Comparison of ENCODE assay signal across 10 mouse cellular contexts in genomic region chr2:163685287-163685686, GRCm38 (mm10). TPM values are rescaled to one million over a fixed set of nuclear protein-coding genes. Genes with fewer than 3 reads are reported as not detected.
A peak's percentile ranks its signal among the peaks of the same experiment; 100 is the strongest.
DNase-seq lines count a peak whose midpoint lies in the region; ATAC-seq and TF ChIP-seq lines count a peak whose summit lies in the region.
"Had no signal": no experiment of that assay in that cellular context is flagged by ENCODE, and none has a peak within 500 bp of the region (broad histone marks: within the 10 kb centered on the region; RNA-seq: fewer than 3 reads in every experiment).

No protein-coding gene starts in this region.

- no peak overlapping the region for H3K9ac ChIP-seq in kidney, embryonic 14.5 days (ENCODE audit: low read depth, low read length)
- H3K9ac ChIP-seq: neural tube, embryonic 12.5 days had no signal

- H3K4me1 ChIP-seq in kidney, embryonic 14.5 days (ENCODE audit: control insufficient read depth, insufficient read depth, low read length) = peaks cover 12% of the 10 kb centered on the region
- no peaks in the 10 kb centered on the region for H3K4me1 ChIP-seq in thymus, adult 2 months (replicated peaks; ENCODE audit: control insufficient read depth, insufficient read depth, low read length)

- no peak for TF ChIP-seq CTCF in thymus, adult 2 months (IDR thresholded peaks at IDR 0.05; ENCODE audit: borderline replicate concordance, control insufficient read depth, extremely low read depth, insufficient read depth, low read length, poor library complexity)

- H3K4me3 ChIP-seq in kidney, embryonic 14.5 days (ENCODE audit: low read length) = no peak overlapping the region
- no peak overlapping the region for H3K4me3 ChIP-seq in thymus, adult 2 months (ENCODE audit: control insufficient read depth, insufficient read depth, low read length)
- H3K4me3 ChIP-seq: erythroblast, embryonic 14.5 days; neural tube, embryonic 12.5 days had no signal

- H3K4me2 ChIP-seq in kidney, embryonic 14.5 days (replicated peaks; ENCODE audit: low read depth, low read length) = no peak overlapping the region
- H3K4me2 ChIP-seq: neural tube, embryonic 12.5 days had no signal

- H3K9me3 ChIP-seq in kidney, embryonic 14.5 days (ENCODE audit: control insufficient read depth, low read length) = no peaks in the 10 kb centered on the region
- H3K9me3 ChIP-seq: neural tube, embryonic 12.5 days had no signal

- TF ChIP-seq POLR2A in thymus, adult 2 months (IDR thresholded peaks at IDR 0.05; ENCODE audit: control insufficient read depth, extremely low read depth, insufficient read depth, low read length, poor library complexity) = no peak

- H3K27me3 ChIP-seq in kidney, embryonic 14.5 days (ENCODE audit: control insufficient read depth, insufficient read depth, low read length) = no peaks in the 10 kb centered on the region
- H3K27me3 ChIP-seq in thymus, adult 2 months (ENCODE audit: control insufficient read depth, insufficient read depth, low read length) = no peaks in the 10 kb centered on the region
- H3K27me3 ChIP-seq: neural tube, embryonic 12.5 days had no signal

- WGBS in kidney, embryonic 14.5 days = 60% methylated on average over 4 of the region's 4 CpGs
- 83% methylated on average over 4 of the region's 4 CpGs for WGBS in thymus, adult 2 months

- ATAC-seq in kidney, embryonic 14.5 days (ENCODE audit: low FRiP score, low TSS enrichment) = no peak

- no peaks in the 10 kb centered on the region for H3K36me3 ChIP-seq in kidney, embryonic 14.5 days (ENCODE audit: control insufficient read depth, insufficient read depth, low read length)
- H3K36me3 ChIP-seq in thymus, adult 2 months (ENCODE audit: control insufficient read depth, insufficient read depth, low read length) = no peaks in the 10 kb centered on the region
- H3K36me3 ChIP-seq: neural tube, embryonic 12.5 days had no signal

- peak overlapping the region; percentile 26; the same call in 1 of the 2 replicates for H3K27ac ChIP-seq in kidney, embryonic 14.5 days (ENCODE audit: low read depth, low read length)
- H3K27ac ChIP-seq in thymus, adult 2 months (ENCODE audit: control insufficient read depth, insufficient read depth, low read length) = peak overlapping the region; percentile 50; the same call in 1 of the 2 replicates
- H3K27ac ChIP-seq: neural tube, embryonic 12.5 days had no signal

- DNase-seq in cerebellum, adult 9-10 months = peak; percentile 43
- DNase-seq in cerebellum, adult 9-11 months = no peak
- DNase-seq in kidney, postnatal 25 days = no peak
- no peak for DNase-seq in thymus, adult 2 months
- no peak for DNase-seq in thymus, postnatal 14 days
- no peak for DNase-seq in adrenal gland, postnatal 4 days (ENCODE audit: low spot score in 2 of 2)
- no peak for DNase-seq in spleen, postnatal 14 days (ENCODE audit: low spot score in 2 of 2)

RNA-seq across cellular contexts. Expression of gene Pkig, which starts 27.1 kb away (rescaled TPM):
- 187 and 203 TPM in 2 replicates for polyA plus RNA-seq in kidney, embryonic 14.5 days (2014; fragmentation: Nextera tagmentation; extraction: Ambion mirVana)
- polyA plus RNA-seq in thymus, adult 2 months (2012; rRNA removed) = 56.7 and 64.7 TPM in 2 replicates
- 10 to 100 TPM; 67.4 to 72.8 TPM for total RNA-seq in adrenal gland, postnatal 4 days (2021)

RNA-seq across cellular contexts. Expression of gene Serinc3, which starts 40.4 kb away (rescaled TPM):
- polyA plus RNA-seq in kidney, embryonic 14.5 days (2014; fragmentation: Nextera tagmentation; extraction: Ambion mirVana) = 35.4 and 43.0 TPM in 2 replicates
- polyA plus RNA-seq in thymus, adult 2 months (2012; rRNA removed) = 279 and 281 TPM in 2 replicates
- 100 to 1,000 TPM; 413 to 434 TPM for total RNA-seq in adrenal gland, postnatal 4 days (2021)
